Mouse (Mus musculus) forebrain, embryonic 13.5 days (tissue): ENCODE results near the gene Fryl. TPM values are rescaled to one million over a fixed set of nuclear protein-coding genes. Genes with fewer than 3 reads are reported as not detected.

Experiments used
- ATAC-seq: fragments of 200-750 bp; cut with Nextera tagmentation; 2 replicates; pipeline ENCODE4 v1.8.0; 2017
- H3K27ac ChIP-seq: fragments of 300-500 bp; sonication (generic); 2 replicates; pipeline ENCODE4 v1.5.1; 2015; ENCODE audit warnings: inconsistent platforms, mild to moderate bottlenecking, moderate library complexity
- H3K27me3 ChIP-seq: fragments of 300-500 bp; sonication (generic); 2 replicates; pipeline ENCODE4 v1.6.1; 2015; ENCODE audit warnings: mild to moderate bottlenecking, inconsistent platforms
- H3K36me3 ChIP-seq: fragments of 300-500 bp; sonication (generic); 2 replicates; pipeline ENCODE4 v1.6.1; 2015; ENCODE audit warnings: mild to moderate bottlenecking, inconsistent platforms; ENCODE audit not compliant: poor library complexity, severe bottlenecking
- H3K4me1 ChIP-seq: fragments of 300-500 bp; sonication (generic); 2 replicates; pipeline ENCODE4 v1.6.1; 2015; ENCODE audit warnings: inconsistent platforms
- H3K4me2 ChIP-seq: fragments of 300-500 bp; sonication (generic); 2 replicates; pipeline ENCODE4 v1.6.1; 2015; ENCODE audit warnings: inconsistent platforms, mild to moderate bottlenecking, moderate library complexity
- H3K4me3 ChIP-seq: fragments of 300-500 bp; sonication (generic); 2 replicates; pipeline ENCODE4 v1.5.1; 2015; ENCODE audit warnings: mild to moderate bottlenecking, inconsistent platforms
- H3K9ac ChIP-seq: fragments of 300-500 bp; sonication (generic); 2 replicates; pipeline ENCODE4 v1.6.1; 2015; ENCODE audit warnings: mild to moderate bottlenecking, inconsistent platforms
- H3K9me3 ChIP-seq: fragments of 300-500 bp; sonication (generic); replicated peaks from 2 replicates; pipeline ENCODE4 v1.6.1; 2016; ENCODE audit warnings: inconsistent platforms
- WGBS: fragments of 180-500 bp; shearing (Covaris S2); methylation state at CpG from one replicate; pipeline ENCODE4 v1.1.7; 2015; 5-methylcytosine and 5-hydroxymethylcytosine counted together
- polyA plus RNA-seq: library from polyadenylated mRNA; unstranded; fragments of >200 nt; fragmentation: Nextera tagmentation; extraction: Ambion mirVana; gene quantifications from 2 replicates; pipeline ENCODE4 v1.2.1, GENCODE M21; 2015

The Fryl gene
- polyA plus RNA-seq, 1 experiment from 2014 or later = 46.7 TPM

GRCm38 (mm10) chr5:73199586-73199985 is 56.8 kb downstream of the Fryl start:
- Histone ChIP-seq H3K4me3 (no peak overlapping the region), H3K9me3 (no peaks in the 10 kb centered on the region), H3K27me3 (no peaks in the 10 kb centered on the region), H3K9ac (no peak overlapping the region), H3K4me2 (no peak overlapping the region), H3K4me1 (no peaks in the 10 kb centered on the region), H3K36me3 (peaks cover 3% of the 10 kb centered on the region; the same call in 1 of the 2 replicates), H3K27ac (no peak overlapping the region)
- 83% methylated on average over 2 of the region's 2 CpGs for WGBS
- ATAC-seq = no peak

- Histone ChIP-seq H3K9ac (no peak overlapping the region), H3K36me3 (peaks cover 12% of the 10 kb centered on the region; the same call in 1 of the 2 replicates), H3K4me2 (no peak overlapping the region), H3K9me3 (no peaks in the 10 kb centered on the region), H3K4me1 (no peaks in the 10 kb centered on the region), H3K4me3 (no peak overlapping the region), H3K27me3 (no peaks in the 10 kb centered on the region), H3K27ac (no peak overlapping the region)
- no peak for ATAC-seq
- WGBS = 98% methylated on average over 5 of the region's 5 CpGs
Observed at GRCm38 (mm10) chr5:73198690-73199089, 57.7 kb downstream of the Fryl start.

- Histone ChIP-seq H3K4me3 (no peak overlapping the region), H3K27ac (no peak overlapping the region), H3K4me1 (no peaks in the 10 kb centered on the region), H3K9ac (no peak overlapping the region), H3K36me3 (peaks cover 19% of the 10 kb centered on the region; the same call in 1 of the 2 replicates), H3K4me2 (no peak overlapping the region), H3K27me3 (no peaks in the 10 kb centered on the region), H3K9me3 (no peaks in the 10 kb centered on the region)
- no peak for ATAC-seq
- WGBS = 97% methylated on average over 7 of the region's 7 CpGs
Observed at GRCm38 (mm10) chr5:73197796-73198195, 58.6 kb downstream of the Fryl start.

GRCm38 (mm10) chr5:73194740-73195139 is 61.7 kb downstream of the Fryl start:
- H3K9ac ChIP-seq = no peak overlapping the region
- no peak overlapping the region for H3K4me3 ChIP-seq
- H3K36me3 ChIP-seq = peaks cover 19% of the 10 kb centered on the region; the same call in 1 of the 2 replicates
- no peak for ATAC-seq
- H3K27ac ChIP-seq = no peak overlapping the region
- 92% methylated on average over 14 of the region's 14 CpGs for WGBS
- peaks cover 4% of the 10 kb centered on the region; the same call in 1 of the 2 replicates for H3K4me1 ChIP-seq
- H3K27me3 ChIP-seq = no peaks in the 10 kb centered on the region
- no peaks in the 10 kb centered on the region for H3K9me3 ChIP-seq
- H3K4me2 ChIP-seq = no peak overlapping the region

- no peak for ATAC-seq
- Histone ChIP-seq H3K4me1 (peaks cover 6% of the 10 kb centered on the region; the same call in 1 of the 2 replicates), H3K4me3 (no peak overlapping the region), H3K9ac (no peak overlapping the region), H3K9me3 (no peaks in the 10 kb centered on the region), H3K27ac (no peak overlapping the region), H3K36me3 (peaks cover 19% of the 10 kb centered on the region; the same call in 1 of the 2 replicates), H3K4me2 (no peak overlapping the region), H3K27me3 (no peaks in the 10 kb centered on the region)
- 92% methylated on average over 8 of the region's 8 CpGs for WGBS
Observed at GRCm38 (mm10) chr5:73194083-73194570, 62.3 kb downstream of the Fryl start.

- Histone ChIP-seq H3K9me3 (no peaks in the 10 kb centered on the region), H3K4me2 (no peak overlapping the region), H3K36me3 (peaks cover 19% of the 10 kb centered on the region; the same call in 1 of the 2 replicates), H3K4me1 (peaks cover 6% of the 10 kb centered on the region; the same call in 1 of the 2 replicates), H3K9ac (no peak overlapping the region), H3K27me3 (no peaks in the 10 kb centered on the region), H3K4me3 (no peak overlapping the region), H3K27ac (no peak overlapping the region)
- WGBS = 88% methylated on average over 10 of the region's 10 CpGs
- ATAC-seq = no peak
Observed at GRCm38 (mm10) chr5:73193627-73194026, 62.8 kb downstream of the Fryl start.

GRCm38 (mm10) chr5:73192870-73193576 is 63.4 kb downstream of the Fryl start:
- Histone ChIP-seq H3K4me2 (no peak overlapping the region), H3K4me1 (peaks cover 6% of the 10 kb centered on the region; the same call in 1 of the 2 replicates), H3K9me3 (no peaks in the 10 kb centered on the region), H3K36me3 (peaks cover 19% of the 10 kb centered on the region; the same call in 1 of the 2 replicates), H3K27ac (no peak overlapping the region), H3K9ac (no peak overlapping the region), H3K27me3 (no peaks in the 10 kb centered on the region), H3K4me3 (no peak overlapping the region)
- no peak for ATAC-seq
- WGBS = 92% methylated on average over 13 of the region's 13 CpGs

- WGBS = 90% methylated on average over 11 of the region's 11 CpGs
- no peak for ATAC-seq
- no peak overlapping the region for H3K4me3 ChIP-seq
Observed at GRCm38 (mm10) chr5:73191765-73192164, 64.7 kb downstream of the Fryl start.

GRCm38 (mm10) chr5:73190164-73190563 is 66.3 kb downstream of the Fryl start:
- Histone ChIP-seq H3K4me3 (no peak overlapping the region), H3K4me2 (no peak overlapping the region), H3K4me1 (peaks cover 6% of the 10 kb centered on the region; the same call in 1 of the 2 replicates), H3K27ac (peak overlapping the region; percentile 31; the same call in 1 of the 2 replicates), H3K36me3 (peaks cover 19% of the 10 kb centered on the region; the same call in 1 of the 2 replicates), H3K9me3 (no peaks in the 10 kb centered on the region), H3K27me3 (no peaks in the 10 kb centered on the region), H3K9ac (no peak overlapping the region)
- no peak for ATAC-seq
- WGBS = 79% methylated on average over 5 of the region's 5 CpGs

More at GRCm38 (mm10) chr5:73191765-73192164, 64.7 kb downstream of the Fryl start:
- Histone ChIP-seq H3K27me3 (no peaks in the 10 kb centered on the region), H3K9me3 (no peaks in the 10 kb centered on the region), H3K36me3 (peaks cover 19% of the 10 kb centered on the region; the same call in 1 of the 2 replicates), H3K27ac (no peak overlapping the region), H3K4me2 (no peak overlapping the region), H3K9ac (no peak overlapping the region), H3K4me1 (peaks cover 6% of the 10 kb centered on the region; the same call in 1 of the 2 replicates)

- no peaks in the 10 kb centered on the region for H3K27me3 ChIP-seq
- no peak overlapping the region for H3K9ac ChIP-seq
- H3K9me3 ChIP-seq = no peaks in the 10 kb centered on the region
- H3K4me1 ChIP-seq = peaks cover 6% of the 10 kb centered on the region; the same call in 1 of the 2 replicates
- no peak overlapping the region for H3K4me3 ChIP-seq
- no peak overlapping the region for H3K4me2 ChIP-seq
- WGBS = 80% methylated on average over 9 of the region's 9 CpGs
- H3K36me3 ChIP-seq = peaks cover 16% of the 10 kb centered on the region; the same call in 1 of the 2 replicates
- H3K27ac ChIP-seq = 0 out of 2 replicates have a peak overlapping the region, but pooled peaks have one; percentile 31
- no peak for ATAC-seq
Observed at GRCm38 (mm10) chr5:73189443-73190160, 66.8 kb downstream of the Fryl start.

- no peak overlapping the region for H3K4me3 ChIP-seq
- ATAC-seq = no peak
- H3K27ac ChIP-seq = no peak overlapping the region
- H3K4me1 ChIP-seq = peaks cover 6% of the 10 kb centered on the region; the same call in 1 of the 2 replicates
- H3K9me3 ChIP-seq = no peaks in the 10 kb centered on the region
- 85% methylated on average over 7 of the region's 7 CpGs for WGBS
- no peak overlapping the region for H3K4me2 ChIP-seq
- H3K27me3 ChIP-seq = no peaks in the 10 kb centered on the region
- no peak overlapping the region for H3K9ac ChIP-seq
- peaks cover 6% of the 10 kb centered on the region; the same call in 1 of the 2 replicates for H3K36me3 ChIP-seq
Observed at GRCm38 (mm10) chr5:73188576-73188975, 67.8 kb downstream of the Fryl start.

GRCm38 (mm10) chr5:73188164-73188563 is 68.3 kb downstream of the Fryl start:
- WGBS = 84% methylated on average over 5 of the region's 5 CpGs
- no peaks in the 10 kb centered on the region for H3K27me3 ChIP-seq
- H3K4me3 ChIP-seq = no peak overlapping the region
- no peak for ATAC-seq
- peaks cover 6% of the 10 kb centered on the region; the same call in 1 of the 2 replicates for H3K4me1 ChIP-seq
- H3K9ac ChIP-seq = no peak overlapping the region
- H3K27ac ChIP-seq = no peak overlapping the region
- H3K36me3 ChIP-seq = peaks cover 4% of the 10 kb centered on the region; the same call in 1 of the 2 replicates
- no peak overlapping the region for H3K4me2 ChIP-seq
- H3K9me3 ChIP-seq = no peaks in the 10 kb centered on the region
